Mouse (Mus musculus): ENCODE results near the gene Fbxw11. TPM values are rescaled to one million over a fixed set of nuclear protein-coding genes. Genes with fewer than 3 reads are reported as not detected.
A peak's percentile ranks its signal among the peaks of the same experiment; 100 is the strongest.
"Not testable (repeated sequence)": the region's sequence is repeated elsewhere in the genome, so short reads cannot be mapped to it uniquely, and the experiment has no call there.

Gene Fbxw11
- total RNA-seq (2021): 100 to 1,000 TPM; 111 to 120 TPM
- long read RNA-seq, experiment 1, full-length matches to known transcripts: 12 of 45 reads
- long read RNA-seq, experiment 1, partial matches to known transcripts: 3 of 45 reads
- long read RNA-seq, experiment 1, other reads (novel, unspliced or antisense): 30 of 45 reads
- long read RNA-seq, experiment 2, full-length matches to known transcripts: 14 of 47 reads
- long read RNA-seq, experiment 2, partial matches to known transcripts: 6 of 47 reads
- long read RNA-seq, experiment 2, other reads (novel, unspliced or antisense): 27 of 47 reads

GRCm38 (mm10) chr11:32642249-32642876 lies at the start of gene Fbxw11:
Fbxw11 (plus strand) TSS chr11:32642724.
- peak; percentile 97 to 98 for DNase-seq (ENCODE audit: low spot score in 2 of 2)
- intact Hi-C loops (cut with DNase I): loop anchor here (5.0 kb wide), 2 partner anchors 50 to 65 kb away; no protein-coding TSS in a partner anchor

- intact Hi-C loops (cut with DNase I): no loop called here
- DNase-seq (ENCODE audit: low spot score in 2 of 2): no peak
These were observed 49.4 kb upstream of the Fbxw11 start for GRCm38 (mm10) chr11:32593081-32593480.

DNA sequence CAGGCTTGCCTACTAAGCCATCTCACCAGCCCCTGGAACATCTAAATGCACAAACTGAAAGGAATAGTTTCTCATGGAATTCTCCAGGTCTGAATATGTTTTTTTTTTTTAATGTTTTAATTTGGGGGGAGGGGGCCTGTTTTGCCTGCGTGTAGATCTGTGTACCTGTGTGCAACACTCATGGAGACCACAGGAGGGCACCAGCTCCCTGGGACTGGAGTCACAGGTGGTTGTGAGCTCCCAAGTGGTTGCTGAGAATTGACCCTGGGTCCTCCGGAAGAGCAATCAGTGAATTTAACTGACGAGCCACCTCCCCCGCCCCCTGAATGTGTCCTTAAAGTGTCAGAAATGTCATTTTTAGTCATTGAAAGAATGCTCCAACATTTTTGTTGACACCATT lies 48.4 kb upstream of the Fbxw11 start:
- intact Hi-C loops (cut with DNase I): no loop called here
- no peak for DNase-seq (ENCODE audit: low spot score in 2 of 2)

DNA sequence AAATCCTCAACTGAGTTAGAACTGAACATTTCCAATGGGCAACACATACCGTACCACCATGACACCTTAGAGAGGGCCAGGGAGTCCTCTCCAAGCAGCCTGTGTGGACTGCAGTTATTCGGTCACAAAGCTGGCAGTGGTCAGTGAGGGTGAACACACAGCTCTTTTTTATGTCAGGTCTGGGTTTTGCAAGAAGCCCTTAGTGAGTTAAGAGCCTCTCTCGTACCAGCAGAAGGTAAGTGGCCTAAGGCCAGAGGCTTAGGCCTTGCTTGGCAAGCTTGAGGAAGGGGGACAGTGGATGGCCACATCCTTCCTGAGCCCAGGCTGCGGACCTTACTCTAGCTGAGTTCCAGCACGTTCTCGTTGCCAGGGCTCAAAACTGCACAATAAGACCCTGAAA lies 42.2 kb upstream of the Fbxw11 start:
- intact Hi-C loops (cut with DNase I): no loop called here
- no peak for DNase-seq (ENCODE audit: low spot score in 2 of 2)

DNA sequence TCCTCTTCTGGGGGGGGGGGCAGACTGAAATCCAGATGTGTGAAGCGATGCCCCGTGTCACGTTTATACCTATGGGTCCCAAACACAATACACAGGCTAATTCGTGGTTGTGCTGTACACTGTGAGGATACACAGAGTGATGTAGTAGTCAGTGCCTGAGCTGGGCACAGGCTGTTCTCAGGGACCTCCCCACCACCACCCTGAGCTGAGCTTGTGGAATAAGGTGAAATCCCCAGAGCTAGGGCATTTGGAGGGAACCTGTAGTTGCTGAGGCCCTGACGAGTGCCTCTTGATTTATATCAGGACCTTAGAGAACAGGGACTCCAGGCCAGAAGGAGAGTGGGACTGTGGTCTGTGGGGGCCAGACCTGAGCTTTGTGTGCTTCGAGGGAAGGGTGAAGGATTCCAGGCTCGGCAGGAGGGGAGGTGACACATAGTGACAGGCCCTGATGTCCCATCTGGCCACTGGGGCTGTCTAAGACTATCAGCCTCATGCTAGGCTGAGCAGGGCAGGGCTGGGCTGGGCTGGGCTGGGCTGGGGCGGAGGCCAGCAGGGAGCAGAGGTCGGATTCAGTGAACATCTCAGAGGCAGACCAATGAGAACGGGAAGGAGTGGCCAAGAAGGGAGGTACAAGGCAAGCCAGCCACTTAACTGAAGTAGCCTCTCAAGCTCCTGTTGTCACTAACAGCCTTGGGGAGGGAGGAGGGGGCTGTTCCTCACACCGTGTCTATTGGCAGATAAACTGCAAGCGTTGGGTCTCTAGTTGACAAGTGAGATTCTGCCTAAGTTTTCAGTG lies 40.8 kb upstream of the Fbxw11 start:
- no peak for DNase-seq (ENCODE audit: low spot score in 2 of 2)
- intact Hi-C loops (cut with DNase I): no loop called here

DNA sequence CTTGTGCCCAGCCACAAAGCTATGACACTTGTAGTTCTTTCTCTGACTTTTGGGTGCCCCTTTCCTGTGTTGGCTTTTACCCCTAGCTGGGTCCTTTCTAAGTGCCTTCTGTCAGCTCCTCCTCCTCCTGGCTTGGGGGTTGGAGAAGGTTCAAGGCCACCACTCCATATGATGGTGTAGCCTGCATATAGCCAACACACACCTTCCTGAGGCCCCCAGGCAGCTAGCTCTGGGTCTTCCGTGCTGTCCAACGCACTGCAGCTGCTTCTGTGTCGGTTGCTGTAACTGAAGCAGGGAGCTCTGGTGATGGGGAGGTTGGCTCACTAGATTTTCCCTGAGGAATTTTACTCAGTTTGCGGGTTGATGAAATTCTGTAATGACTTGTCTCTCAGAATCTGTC lies 37.9 kb upstream of the Fbxw11 start:
- intact Hi-C loops (cut with DNase I): no loop called here
- no peak for DNase-seq (ENCODE audit: low spot score in 2 of 2)

- no peak for DNase-seq (ENCODE audit: low spot score in 2 of 2)
- intact Hi-C loops (cut with DNase I): no loop called here
These were observed 37.2 kb upstream of the Fbxw11 start for GRCm38 (mm10) chr11:32605131-32605860.

- intact Hi-C loops (cut with DNase I): no loop called here
- no peak for DNase-seq (ENCODE audit: low spot score in 2 of 2)
These were observed 36.6 kb upstream of the Fbxw11 start for GRCm38 (mm10) chr11:32605907-32606306.

DNA sequence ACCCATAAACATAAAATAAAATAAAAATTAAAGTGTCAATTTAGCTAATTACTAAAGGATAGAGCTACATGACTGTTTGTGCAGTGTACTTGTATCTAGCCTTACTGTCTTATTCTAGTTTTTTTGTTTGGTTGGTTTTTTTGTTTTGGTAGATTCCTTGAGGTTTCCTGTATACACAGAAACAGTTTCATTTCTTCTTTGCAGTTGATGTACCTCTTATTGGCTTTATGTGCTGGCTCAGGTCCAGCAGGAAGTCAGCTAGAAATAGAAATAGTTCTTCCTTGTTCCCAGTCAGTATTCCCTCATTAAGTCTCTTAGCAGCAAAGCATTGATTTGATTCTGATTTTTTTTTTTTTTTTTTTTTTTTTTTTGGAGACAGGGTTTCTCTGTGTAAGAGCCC lies 35.2 kb upstream of the Fbxw11 start:
- intact Hi-C loops (cut with DNase I): no loop called here
- no peak for DNase-seq (ENCODE audit: low spot score in 2 of 2)

GRCm38 (mm10) chr11:32610616-32611015 lies 31.9 kb upstream of the Fbxw11 start:
- no peak for DNase-seq (ENCODE audit: low spot score in 2 of 2)
- intact Hi-C loops (cut with DNase I): no loop called here

GRCm38 (mm10) chr11:32612304-32612703 lies 30.2 kb upstream of the Fbxw11 start:
- DNase-seq (ENCODE audit: low spot score in 2 of 2): no peak
- intact Hi-C loops (cut with DNase I): no loop called here

DNA sequence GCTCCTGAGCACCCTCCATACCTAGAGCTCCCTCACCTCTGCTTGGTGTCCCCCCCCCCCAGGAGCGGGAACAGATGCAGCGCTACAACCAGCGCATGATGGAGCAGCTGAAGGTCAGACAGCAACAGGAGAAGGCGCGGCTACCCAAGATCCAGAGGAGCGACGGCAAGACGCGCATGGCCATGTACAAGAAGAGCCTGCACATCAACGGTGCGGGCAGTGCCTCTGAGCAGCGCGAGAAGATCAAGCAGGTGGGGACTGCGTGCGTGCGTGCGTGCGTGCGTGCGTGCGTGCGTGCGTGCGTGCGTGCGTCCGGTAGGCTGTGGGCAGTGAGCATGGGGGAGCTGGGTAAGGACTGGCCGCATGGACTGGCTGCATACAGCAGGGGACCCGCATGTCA lies 28.1 kb upstream of the Fbxw11 start:
- intact Hi-C loops (cut with DNase I): no loop called here
- no peak for DNase-seq (ENCODE audit: low spot score in 2 of 2)

GRCm38 (mm10) chr11:32615561-32615960 lies 27.0 kb upstream of the Fbxw11 start:
- DNase-seq (ENCODE audit: low spot score in 2 of 2): no peak
- intact Hi-C loops (cut with DNase I): no loop called here

GRCm38 (mm10) chr11:32616091-32616490 lies 26.4 kb upstream of the Fbxw11 start:
- no peak for DNase-seq (ENCODE audit: low spot score in 2 of 2)
- intact Hi-C loops (cut with DNase I): no loop called here

DNA sequence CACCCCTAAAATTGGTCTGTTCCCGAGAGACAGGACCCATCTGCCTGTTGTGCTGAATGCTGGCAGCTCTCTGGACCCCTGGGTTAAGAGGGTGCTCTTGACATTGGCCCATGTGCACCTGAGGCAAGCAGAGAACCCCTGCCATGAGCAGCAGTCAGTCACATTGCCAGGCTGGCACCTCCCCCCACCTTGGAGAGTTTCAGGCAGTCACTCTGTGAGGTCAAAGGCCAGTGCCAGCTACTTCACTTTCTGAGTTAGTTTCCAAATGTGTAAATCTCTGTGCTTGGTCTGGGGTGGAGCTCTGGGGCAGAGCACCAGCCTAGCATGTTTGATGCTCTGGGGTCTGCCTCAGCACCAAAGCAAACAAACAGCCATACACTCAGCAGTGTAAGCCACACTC lies 24.5 kb upstream of the Fbxw11 start:
- DNase-seq (ENCODE audit: low spot score in 2 of 2): no peak
- intact Hi-C loops (cut with DNase I): no loop called here

DNA sequence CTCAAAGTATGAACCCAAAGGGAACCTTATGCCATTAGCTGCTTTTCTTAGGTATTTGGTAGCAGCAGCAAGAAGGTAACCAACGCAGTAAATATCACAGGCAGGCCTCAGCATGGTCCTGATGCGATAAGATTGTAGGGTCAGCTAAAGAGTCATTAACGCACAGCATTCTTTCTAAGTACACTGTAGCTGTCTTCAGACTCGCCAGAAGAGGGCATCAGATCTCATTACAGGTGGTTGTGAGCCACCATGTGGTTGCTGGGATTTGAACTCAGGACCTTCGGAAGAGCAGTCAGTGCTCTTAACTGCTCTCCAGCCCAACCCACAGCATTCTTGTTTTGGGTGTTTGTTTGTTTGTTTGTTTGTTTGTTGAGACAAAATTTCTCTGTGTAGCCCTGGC lies 23.9 kb upstream of the Fbxw11 start:
- DNase-seq (ENCODE audit: low spot score in 2 of 2); intact Hi-C loops (cut with DNase I): not testable (repeated sequence)

DNA sequence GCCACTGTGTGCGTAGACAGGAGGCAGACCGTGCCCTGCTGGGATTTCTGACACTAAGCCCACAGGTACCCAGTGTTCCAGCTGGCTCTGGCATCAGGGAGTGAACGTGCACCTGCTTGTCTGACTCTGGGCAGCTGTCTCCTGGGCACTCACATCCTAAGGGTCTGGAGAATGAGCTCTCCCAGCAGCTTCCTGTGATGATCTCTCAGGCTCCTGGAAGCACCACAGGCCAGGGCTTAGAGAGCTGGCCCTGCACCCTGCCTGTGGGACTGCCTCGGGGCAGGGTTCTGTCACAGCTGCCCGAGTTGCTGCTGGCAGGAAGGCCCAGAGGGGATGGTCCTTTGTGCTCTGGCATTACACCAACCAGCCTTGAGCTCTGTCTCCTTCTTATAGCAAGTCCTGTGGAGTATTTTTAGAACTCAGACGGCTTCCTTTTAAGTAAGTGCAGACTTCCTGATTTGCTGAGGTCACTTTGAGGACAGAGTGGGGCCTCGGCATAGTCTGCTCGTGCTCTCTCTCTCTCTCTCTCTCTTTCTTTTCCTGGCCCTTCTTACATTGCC lies 23.2 kb upstream of the Fbxw11 start:
- peak; percentile 53 to 77 for DNase-seq (ENCODE audit: low spot score in 2 of 2)
- intact Hi-C loops (cut with DNase I): no loop called here

- no peak for DNase-seq (ENCODE audit: low spot score in 2 of 2)
- intact Hi-C loops (cut with DNase I): loop anchor here (10.0 kb wide), 1 partner anchor 535 kb away; no protein-coding TSS in a partner anchor
These were observed 22.6 kb upstream of the Fbxw11 start for GRCm38 (mm10) chr11:32619866-32620456.

- intact Hi-C loops (cut with DNase I): loop anchor here (10.0 kb wide), 1 partner anchor 533 kb away; no protein-coding TSS in a partner anchor
- no peak for DNase-seq (ENCODE audit: low spot score in 2 of 2)
These were observed 20.6 kb upstream of the Fbxw11 start for GRCm38 (mm10) chr11:32621831-32622478.
